Mouse (Mus musculus) heart, embryonic 12.5 days (tissue): ENCODE measurements around the gene Glrx5. TPM values are rescaled to one million over a fixed set of nuclear protein-coding genes. Genes with fewer than 3 reads are reported as not detected.

Source experiments
- ATAC-seq: fragments of 200-750 bp; cut with Nextera tagmentation; 2 replicates; pipeline ENCODE4 v1.8.0; 2017; ENCODE audit warnings: moderate TSS enrichment, moderate library complexity; ENCODE audit not compliant: insufficient number of reproducible peaks, low FRiP score
- H3K27ac ChIP-seq: fragments of 300-500 bp; sonication (generic); 2 replicates; pipeline ENCODE4 v1.5.1; 2016; ENCODE audit warnings: mild to moderate bottlenecking, moderate library complexity; ENCODE audit not compliant: poor library complexity, severe bottlenecking
- H3K27me3 ChIP-seq: fragments of 300-500 bp; sonication (generic); replicated peaks from 2 replicates; pipeline ENCODE4 v1.6.1; 2016; ENCODE audit warnings: mild to moderate bottlenecking, moderate library complexity
- H3K36me3 ChIP-seq: fragments of 300-500 bp; sonication (generic); 2 replicates; pipeline ENCODE4 v1.6.1; 2016; ENCODE audit warnings: mild to moderate bottlenecking, moderate library complexity
- H3K4me1 ChIP-seq: fragments of 300-500 bp; sonication (generic); replicated peaks from 2 replicates; pipeline ENCODE4 v1.6.1; 2016; ENCODE audit warnings: mild to moderate bottlenecking
- H3K4me2 ChIP-seq: fragments of 300-500 bp; sonication (generic); 2 replicates; pipeline ENCODE4 v1.6.1; 2016; ENCODE audit warnings: mild to moderate bottlenecking, moderate library complexity
- H3K4me3 ChIP-seq: fragments of 300-500 bp; sonication (generic); 2 replicates; pipeline ENCODE4 v1.5.1; 2016; ENCODE audit warnings: mild to moderate bottlenecking
- H3K9ac ChIP-seq: fragments of 300-500 bp; sonication (generic); 2 replicates; pipeline ENCODE4 v1.6.1; 2016; ENCODE audit warnings: mild to moderate bottlenecking, moderate library complexity
- H3K9me3 ChIP-seq: fragments of 300-500 bp; sonication (generic); replicated peaks from 2 replicates; pipeline ENCODE4 v1.6.1; 2016; ENCODE audit warnings: mild to moderate bottlenecking, moderate library complexity
- WGBS: fragments of 180-500 bp; shearing (Covaris S2); methylation state at CpG from one replicate; pipeline ENCODE4 v1.1.7; 2016; 5-methylcytosine and 5-hydroxymethylcytosine counted together
- polyA plus RNA-seq: library from polyadenylated mRNA; unstranded; fragments of >200 nt; fragmentation: Nextera tagmentation; extraction: Ambion mirVana; gene quantifications from 2 replicates; pipeline ENCODE4 v1.2.1, GENCODE M21; 2016

Gene Glrx5
- 203 and 206 TPM in 2 replicates for polyA plus RNA-seq

- H3K4me2 ChIP-seq = peak within 1 kb of the TSS; percentile 91
- no peaks in the 10 kb centered on the region for H3K9me3 ChIP-seq
- peaks cover 22% of the 10 kb centered on the region for H3K36me3 ChIP-seq
- peak within 1 kb of the TSS; percentile 79 for H3K4me3 ChIP-seq
- H3K4me1 ChIP-seq = peaks cover 41% of the 10 kb centered on the region
- WGBS = under 1% methylated on average over 72 of the region's 72 CpGs
- H3K27me3 ChIP-seq = no peaks in the 10 kb centered on the region
- H3K9ac ChIP-seq = peak within 1 kb of the TSS; percentile 92
- H3K27ac ChIP-seq = peak within 1 kb of the TSS; percentile 80
- ATAC-seq = peak; percentile 98
Observed at GRCm38 (mm10) chr12:105032147-105032831, at the start of gene Glrx5. TSS of gene Glrx5 (plus strand) at chr12:105032688.

GRCm38 (mm10) chr12:104983476-104983875 lies 49.0 kb upstream of the Glrx5 start:
- 55% methylated on average over 7 of the region's 7 CpGs for WGBS
- H3K4me1 ChIP-seq = peaks cover 7% of the 10 kb centered on the region
- no peak overlapping the region for H3K4me2 ChIP-seq

GRCm38 (mm10) chr12:104985088-104985487 lies 47.4 kb upstream of the Glrx5 start:
- WGBS = 65% methylated on average over 5 of the region's 5 CpGs

More at GRCm38 (mm10) chr12:104983476-104983875, 49.0 kb upstream of the Glrx5 start:
- no peak overlapping the region for H3K4me3 ChIP-seq
- 0 out of 2 replicates have a peak, but pooled peaks have one; percentile 41 for ATAC-seq
- H3K9ac ChIP-seq = no peak overlapping the region
- H3K27ac ChIP-seq = no peak overlapping the region
- peaks cover 4% of the 10 kb centered on the region; the same call in 1 of the 2 replicates for H3K9me3 ChIP-seq
- no peaks in the 10 kb centered on the region for H3K36me3 ChIP-seq
- peaks cover 4% of the 10 kb centered on the region; the same call in 1 of the 2 replicates for H3K27me3 ChIP-seq

GRCm38 (mm10) chr12:104986001-104986400 lies 46.5 kb upstream of the Glrx5 start:
- Histone ChIP-seq H3K36me3 (no peaks in the 10 kb centered on the region), H3K9me3 (peaks cover 4% of the 10 kb centered on the region; the same call in 1 of the 2 replicates), H3K4me2 (no peak overlapping the region), H3K27me3 (peaks cover 5% of the 10 kb centered on the region; the same call in 1 of the 2 replicates), H3K9ac (no peak overlapping the region), H3K4me1 (no peaks in the 10 kb centered on the region), H3K27ac (no peak overlapping the region), H3K4me3 (no peak overlapping the region)
- no peak for ATAC-seq
- 79% methylated on average over 2 of the region's 2 CpGs for WGBS

More at GRCm38 (mm10) chr12:104985088-104985487, 47.4 kb upstream of the Glrx5 start:
- no peak overlapping the region for H3K9ac ChIP-seq
- H3K4me3 ChIP-seq = no peak overlapping the region
- no peak for ATAC-seq
- H3K9me3 ChIP-seq = peaks cover 4% of the 10 kb centered on the region; the same call in 1 of the 2 replicates
- no peak overlapping the region for H3K27ac ChIP-seq
- peaks cover 4% of the 10 kb centered on the region; the same call in 1 of the 2 replicates for H3K27me3 ChIP-seq
- H3K4me2 ChIP-seq = no peak overlapping the region
- no peaks in the 10 kb centered on the region for H3K36me3 ChIP-seq
- no peaks in the 10 kb centered on the region for H3K4me1 ChIP-seq

- Histone ChIP-seq H3K4me2 (no peak overlapping the region), H3K36me3 (no peaks in the 10 kb centered on the region), H3K9me3 (peaks cover 4% of the 10 kb centered on the region; the same call in 1 of the 2 replicates), H3K27me3 (0 out of 2 replicates have a peak, but pooled peaks cover 8% of the 10 kb centered on the region), H3K9ac (no peak overlapping the region), H3K27ac (no peak overlapping the region), H3K4me1 (no peaks in the 10 kb centered on the region), H3K4me3 (no peak overlapping the region)
- ATAC-seq = no peak
- 86% methylated on average over 9 of the region's 9 CpGs for WGBS
Observed at GRCm38 (mm10) chr12:104986781-104987180, 45.7 kb upstream of the Glrx5 start.

GRCm38 (mm10) chr12:104987936-104988335 lies 44.6 kb upstream of the Glrx5 start:
- Histone ChIP-seq H3K4me2 (no peak overlapping the region), H3K27ac (no peak overlapping the region), H3K4me3 (no peak overlapping the region), H3K27me3 (peaks cover 12% of the 10 kb centered on the region; the same call in 1 of the 2 replicates), H3K9me3 (peaks cover 4% of the 10 kb centered on the region; the same call in 1 of the 2 replicates), H3K9ac (no peak overlapping the region), H3K4me1 (no peaks in the 10 kb centered on the region), H3K36me3 (no peaks in the 10 kb centered on the region)
- WGBS = 82% methylated on average over 7 of the region's 7 CpGs
- ATAC-seq = no peak

- Histone ChIP-seq H3K36me3 (no peaks in the 10 kb centered on the region), H3K27me3 (peaks cover 35% of the 10 kb centered on the region), H3K27ac (no peak overlapping the region), H3K9me3 (no peaks in the 10 kb centered on the region), H3K9ac (no peak overlapping the region), H3K4me3 (no peak overlapping the region), H3K4me2 (no peak overlapping the region), H3K4me1 (0 out of 2 replicates have a peak, but pooled peaks cover 4% of the 10 kb centered on the region)
- 76% methylated on average over 13 of the region's 13 CpGs for WGBS
- no peak for ATAC-seq
Observed at GRCm38 (mm10) chr12:104990741-104991454, 41.6 kb upstream of the Glrx5 start.

GRCm38 (mm10) chr12:104992123-104992741 lies 40.3 kb upstream of the Glrx5 start:
- no peak overlapping the region for H3K9ac ChIP-seq
- H3K27ac ChIP-seq = no peak overlapping the region
- H3K4me3 ChIP-seq = no peak overlapping the region
- H3K9me3 ChIP-seq = no peaks in the 10 kb centered on the region
- no peak overlapping the region for H3K4me2 ChIP-seq
- no peaks in the 10 kb centered on the region for H3K36me3 ChIP-seq
- 0 out of 2 replicates have a peak, but pooled peaks cover 4% of the 10 kb centered on the region for H3K4me1 ChIP-seq
- H3K27me3 ChIP-seq = peaks cover 35% of the 10 kb centered on the region
- 71% methylated on average over 10 of the region's 10 CpGs for WGBS
- no peak for ATAC-seq

- ATAC-seq = no peak
- Histone ChIP-seq H3K36me3 (no peaks in the 10 kb centered on the region), H3K9me3 (no peaks in the 10 kb centered on the region), H3K9ac (no peak overlapping the region), H3K27ac (no peak overlapping the region), H3K27me3 (peaks cover 34% of the 10 kb centered on the region), H3K4me1 (0 out of 2 replicates have a peak, but pooled peaks cover 4% of the 10 kb centered on the region), H3K4me2 (no peak overlapping the region), H3K4me3 (no peak overlapping the region)
- WGBS = 74% methylated on average over 8 of the region's 8 CpGs
Observed at GRCm38 (mm10) chr12:104992838-104993237, 39.6 kb upstream of the Glrx5 start.

GRCm38 (mm10) chr12:104995259-104995876 lies 37.1 kb upstream of the Glrx5 start:
- Histone ChIP-seq H3K36me3 (no peaks in the 10 kb centered on the region), H3K27ac (no peak overlapping the region), H3K4me1 (0 out of 2 replicates have a peak, but pooled peaks cover 4% of the 10 kb centered on the region), H3K9me3 (no peaks in the 10 kb centered on the region), H3K9ac (no peak overlapping the region), H3K4me2 (no peak overlapping the region), H3K4me3 (no peak overlapping the region), H3K27me3 (peaks cover 42% of the 10 kb centered on the region)
- ATAC-seq = no peak
- WGBS = 80% methylated on average over 12 of the region's 12 CpGs
